Mouse (Mus musculus) cerebellum, adult 2 months (tissue): ENCODE data around the gene Lsm14a. TPM values are rescaled to one million over a fixed set of nuclear protein-coding genes. Genes with fewer than 3 reads are reported as not detected.

Experiments
- DNase-seq, 2 experiments: peaks; one replicate each; pipeline ENCODE4 v3.0.0; 2021
- H3K27ac ChIP-seq: fragments of 200-500 bp; 2 replicates; pipeline ENCODE4 v1.5.1; 2012; ENCODE audit warnings: low read length, control low read depth, inconsistent platforms; ENCODE audit not compliant: insufficient read depth
- H3K27me3 ChIP-seq: fragments of 200-500 bp; 2 replicates; pipeline ENCODE4 v1.6.1; 2012; ENCODE audit warnings: inconsistent platforms, mild to moderate bottlenecking, low read length, moderate library complexity; ENCODE audit not compliant: control insufficient read depth, insufficient read depth
- H3K4me1 ChIP-seq: fragments of 200-500 bp; 2 replicates; pipeline ENCODE4 v1.6.1; 2011; ENCODE audit warnings: low read length; ENCODE audit not compliant: control insufficient read depth, insufficient read depth
- H3K4me3 ChIP-seq: fragments of 200-500 bp; replicated peaks from 2 replicates; pipeline ENCODE3; 2011; ENCODE audit warnings: mild to moderate bottlenecking, low read depth, low read length, control low read depth; ENCODE audit not compliant: insufficient read depth
- CTCF ChIP-seq: fragments of 200-500 bp; IDR thresholded peaks from 2 replicates; pipeline ENCODE4 v1.5.1; 2011; ENCODE audit warnings: low read depth, mild to moderate bottlenecking, control low read depth, low read length, moderate library complexity, borderline replicate concordance; ENCODE audit not compliant: insufficient read depth
- POLR2A ChIP-seq: fragments of 200-500 bp; IDR thresholded peaks from 2 replicates; pipeline ENCODE4 v1.6.1; 2011; ENCODE audit warnings: low read length, control low read depth, borderline replicate concordance; ENCODE audit not compliant: insufficient read depth
- whole genome bisulfite sequencing: fragments of 180-500 bp; shearing (Covaris S2); methylation state at CpG from one replicate; pipeline ENCODE4 v1.1.7; 2018; 5-methylcytosine and 5-hydroxymethylcytosine counted together
- polyA plus RNA-seq: library from polyadenylated mRNA; depleted of rRNA; stranded (reverse); fragments of >200 nt; gene quantifications from 2 replicates; pipeline ENCODE4 v1.2.3, GENCODE M21; 2012; rRNA removed

Lsm14a gene
- polyA plus RNA-seq, 1 experiment: 66.5 TPM

- Histone ChIP-seq H3K4me3 (no peak overlapping the region), H3K27ac (no peak overlapping the region), H3K27me3 (no peaks in the 10 kb centered on the region), H3K4me1 (peaks cover 2% of the 10 kb centered on the region; the same call in 1 of the 2 replicates)
- no peak for DNase-seq
- TF ChIP-seq CTCF: no peak
- TF ChIP-seq POLR2A: no peak
- 82% methylated on average over 5 of the region's 5 CpGs for WGBS
Observed at GRCm38 (mm10) chr7:34308586-34308985, 84.5 kb downstream of the Lsm14a start.

- H3K4me1 ChIP-seq: peaks cover 2% of the 10 kb centered on the region; the same call in 1 of the 2 replicates
- WGBS: 46% methylated on average over 4 of the region's 4 CpGs
- DNase-seq: peak in 1 of 2 experiments; percentile 27
- H3K4me3 ChIP-seq: no peak overlapping the region
- H3K27me3 ChIP-seq: no peaks in the 10 kb centered on the region
- TF ChIP-seq CTCF (no peak), POLR2A (no peak)
- H3K27ac ChIP-seq: peak overlapping the region; percentile 49; the same call in 1 of the 2 replicates
Observed at GRCm38 (mm10) chr7:34305454-34305853, 87.7 kb downstream of the Lsm14a start.

GRCm38 (mm10) chr7:34302651-34303050, 90.5 kb downstream of the Lsm14a start:
- Histone ChIP-seq H3K27ac (no peak overlapping the region), H3K27me3 (no peaks in the 10 kb centered on the region), H3K4me3 (no peak overlapping the region), H3K4me1 (peaks cover 2% of the 10 kb centered on the region; the same call in 1 of the 2 replicates)
- no peak for DNase-seq
- TF ChIP-seq POLR2A: no peak
- no peak for TF ChIP-seq CTCF
- WGBS: 90% methylated on average over 1 of the region's 1 CpGs

- peaks cover 2% of the 10 kb centered on the region; the same call in 1 of the 2 replicates for H3K4me1 ChIP-seq
- TF ChIP-seq POLR2A (no peak), CTCF (no peak)
- 94% methylated on average over 3 of the region's 3 CpGs for WGBS
- no peak overlapping the region for H3K27ac ChIP-seq
- no peaks in the 10 kb centered on the region for H3K27me3 ChIP-seq
- H3K4me3 ChIP-seq: no peak overlapping the region
- no peak for DNase-seq
Observed at GRCm38 (mm10) chr7:34301952-34302351, 91.2 kb downstream of the Lsm14a start.

- H3K27me3 ChIP-seq: no peaks in the 10 kb centered on the region
- no peaks in the 10 kb centered on the region for H3K4me1 ChIP-seq
- H3K4me3 ChIP-seq: no peak overlapping the region
- WGBS: 97% methylated on average over 2 of the region's 2 CpGs
- H3K27ac ChIP-seq: no peak overlapping the region
- no peak for DNase-seq
- TF ChIP-seq CTCF (no peak), POLR2A (no peak)
Observed at GRCm38 (mm10) chr7:34298818-34299217, 94.3 kb downstream of the Lsm14a start.

GRCm38 (mm10) chr7:34296124-34296523, 97.0 kb downstream of the Lsm14a start:
- 81% methylated on average over 3 of the region's 3 CpGs for WGBS
- no peak for DNase-seq
- H3K4me1 ChIP-seq: no peaks in the 10 kb centered on the region
- H3K27ac ChIP-seq: no peak overlapping the region
- H3K4me3 ChIP-seq: no peak overlapping the region
- H3K27me3 ChIP-seq: no peaks in the 10 kb centered on the region
- no peak for TF ChIP-seq CTCF
- no peak for TF ChIP-seq POLR2A

Other genes starting within 250 kb of the Lsm14a start
- 106 and 110 TPM in 2 replicates for gene Uba2, start 223.7 kb downstream of the Lsm14a start, polyA plus RNA-seq
- gene Pdcd2l, start 196.7 kb downstream of the Lsm14a start, polyA plus RNA-seq: 40.0 and 41.8 TPM in 2 replicates
- gene Gpi1, start 163.0 kb downstream of the Lsm14a start, polyA plus RNA-seq: 611 and 659 TPM in 2 replicates
- not detected in 2 replicates for gene Gm6096, start 142.3 kb downstream of the Lsm14a start, polyA plus RNA-seq
- 32.8 and 35.9 TPM in 2 replicates for gene 4931406P16Rik, start 79.8 kb downstream of the Lsm14a start, polyA plus RNA-seq